Mouse (Mus musculus) lung, embryonic 14.5 days (tissue): Measurements from ENCODE around the gene Pi4kb. TPM values are rescaled to one million over a fixed set of nuclear protein-coding genes. Genes with fewer than 3 reads are reported as not detected.

Source experiments
- ATAC-seq: fragments of 200-750 bp; cut with Nextera tagmentation; 2 replicates; pipeline ENCODE4 v1.8.0; 2017; ENCODE audit warnings: mild to moderate bottlenecking, moderate TSS enrichment, moderate library complexity; ENCODE audit not compliant: insufficient read depth
- DNase-seq: peaks from one replicate; pipeline ENCODE4 v3.0.0-alpha.2; 2015
- H3K27ac ChIP-seq: fragments of 300-500 bp; sonication (generic); 2 replicates; pipeline ENCODE4 v1.5.1; 2014; ENCODE audit warnings: low read depth, mild to moderate bottlenecking, moderate library complexity
- H3K27me3 ChIP-seq: fragments of 300-500 bp; sonication (generic); 2 replicates; pipeline ENCODE4 v1.6.1; 2014; ENCODE audit warnings: low read length, control low read depth; ENCODE audit not compliant: insufficient read depth
- H3K36me3 ChIP-seq: fragments of 300-500 bp; sonication (generic); 2 replicates; pipeline ENCODE4 v1.6.1; 2014; ENCODE audit warnings: control low read depth; ENCODE audit not compliant: insufficient read depth
- H3K4me1 ChIP-seq: fragments of 300-500 bp; sonication (generic); 2 replicates; pipeline ENCODE4 v1.6.1; 2014; ENCODE audit warnings: antibody characterized with exemption, control low read depth; ENCODE audit not compliant: insufficient read depth
- H3K4me2 ChIP-seq: fragments of 300-500 bp; sonication (generic); 2 replicates; pipeline ENCODE4 v1.6.1; 2014; ENCODE audit warnings: mild to moderate bottlenecking
- H3K4me3 ChIP-seq: fragments of 300-500 bp; sonication (generic); 2 replicates; pipeline ENCODE4 v1.5.1; 2014; ENCODE audit warnings: low read depth, low read length
- H3K9ac ChIP-seq: fragments of 300-500 bp; sonication (generic); 2 replicates; pipeline ENCODE4 v1.6.1; 2014
- H3K9me3 ChIP-seq: fragments of 300-500 bp; sonication (generic); 2 replicates; pipeline ENCODE4 v1.6.1; 2016; ENCODE audit warnings: low read depth, low read length, control low read depth
- CTCF ChIP-seq: IDR thresholded peaks from 2 replicates; pipeline ENCODE4 v1.5.1; 2016; ENCODE audit warnings: antibody characterized with exemption, low read depth
- WGBS: fragments of 180-500 bp; shearing (Covaris S2); extraction: QIAGEN DNeasy Blood & Tissue Kit; methylation state at CpG from one replicate; pipeline ENCODE4 v1.1.7; 2014; 5-methylcytosine and 5-hydroxymethylcytosine counted together
- polyA plus RNA-seq: library from polyadenylated mRNA; unstranded; fragments of >200 nt; fragmentation: Nextera tagmentation; extraction: Ambion mirVana; gene quantifications from 2 replicates; pipeline ENCODE4 v1.2.1, GENCODE M21; 2014

The Pi4kb gene
- polyA plus RNA-seq, 1 experiment from 2014 or later = 24.7 TPM

GRCm38 (mm10) chr3:95042838-95043229 lies 68.3 kb downstream of the Pi4kb start:
- Histone ChIP-seq H3K27me3 (no peaks in the 10 kb centered on the region), H3K9me3 (no peaks in the 10 kb centered on the region), H3K27ac (peak overlapping the region; percentile 47), H3K4me3 (peak overlapping the region; percentile 90), H3K4me1 (peaks cover 6% of the 10 kb centered on the region; the same call in 1 of the 2 replicates), H3K4me2 (peak overlapping the region; percentile 87), H3K9ac (peak overlapping the region; percentile 17; the same call in 1 of the 2 replicates), H3K36me3 (peaks cover 20% of the 10 kb centered on the region)
- ATAC-seq = peak; percentile 75
- WGBS = 12% methylated on average over 7 of the region's 7 CpGs
- TF ChIP-seq CTCF = no peak
- DNase-seq = no peak

GRCm38 (mm10) chr3:95043251-95043650 lies 68.7 kb downstream of the Pi4kb start:
- no peaks in the 10 kb centered on the region for H3K9me3 ChIP-seq
- H3K9ac ChIP-seq = no peak overlapping the region; the same call in 1 of the 2 replicates
- H3K4me3 ChIP-seq = no peak overlapping the region
- peak overlapping the region; percentile 87 for H3K4me2 ChIP-seq
- no peak for DNase-seq
- WGBS = 66% methylated on average over 6 of the region's 6 CpGs
- peaks cover 6% of the 10 kb centered on the region; the same call in 1 of the 2 replicates for H3K4me1 ChIP-seq
- TF ChIP-seq CTCF = no peak
- peak overlapping the region; percentile 21; the same call in 1 of the 2 replicates for H3K27ac ChIP-seq
- no peak for ATAC-seq
- peaks cover 16% of the 10 kb centered on the region for H3K36me3 ChIP-seq
- no peaks in the 10 kb centered on the region for H3K27me3 ChIP-seq

DNA sequence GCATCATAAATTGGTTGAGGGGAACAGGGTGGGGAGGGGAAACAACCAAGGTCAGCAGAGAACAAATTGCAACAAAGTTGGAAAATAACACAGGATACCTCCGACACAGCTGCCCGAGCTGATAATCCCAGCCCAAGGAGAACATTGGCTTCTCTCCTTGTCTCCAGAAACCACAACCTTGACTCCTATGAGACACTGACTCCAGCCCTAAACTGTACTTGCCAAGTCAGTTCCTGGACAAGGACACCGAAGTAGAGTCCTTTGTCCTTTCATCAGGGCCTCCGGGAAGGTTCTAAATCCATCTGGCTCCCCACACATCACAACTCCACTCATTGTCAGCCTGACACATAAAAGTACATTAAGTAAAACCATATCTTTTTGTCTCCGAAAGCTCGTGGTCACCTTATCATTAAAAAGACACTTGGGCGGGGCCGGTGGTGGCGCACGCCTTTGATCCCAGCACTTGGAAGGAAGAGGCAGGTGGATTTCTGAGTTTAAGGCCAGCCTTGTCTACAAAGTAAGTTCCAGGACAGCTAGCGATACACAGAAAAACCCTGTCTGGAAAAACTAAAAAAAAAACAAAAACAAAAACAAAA lies 72.0 kb downstream of the Pi4kb start:
- no peak for TF ChIP-seq CTCF
- H3K9ac ChIP-seq = no peak overlapping the region
- 81% methylated on average over 11 of the region's 11 CpGs for WGBS
- no peaks in the 10 kb centered on the region for H3K9me3 ChIP-seq
- H3K27ac ChIP-seq = no peak overlapping the region
- ATAC-seq (no peak), DNase-seq (no peak)
- no peak overlapping the region for H3K4me3 ChIP-seq
- no peaks in the 10 kb centered on the region for H3K27me3 ChIP-seq
- H3K4me1 ChIP-seq = peaks cover 1% of the 10 kb centered on the region; the same call in 1 of the 2 replicates
- no peak overlapping the region for H3K4me2 ChIP-seq
- H3K36me3 ChIP-seq = no peaks in the 10 kb centered on the region

- Histone ChIP-seq H3K27me3 (no peaks in the 10 kb centered on the region), H3K36me3 (no peaks in the 10 kb centered on the region), H3K4me3 (no peak overlapping the region), H3K4me1 (no peaks in the 10 kb centered on the region), H3K9me3 (no peaks in the 10 kb centered on the region), H3K27ac (no peak overlapping the region), H3K9ac (no peak overlapping the region), H3K4me2 (no peak overlapping the region)
- TF ChIP-seq CTCF = no peak
- no peak for DNase-seq
- no peak for ATAC-seq
- WGBS = 58% methylated on average over 3 of the region's 3 CpGs
Measured at GRCm38 (mm10) chr3:95047914-95048313, 73.4 kb downstream of the Pi4kb start.

DNA sequence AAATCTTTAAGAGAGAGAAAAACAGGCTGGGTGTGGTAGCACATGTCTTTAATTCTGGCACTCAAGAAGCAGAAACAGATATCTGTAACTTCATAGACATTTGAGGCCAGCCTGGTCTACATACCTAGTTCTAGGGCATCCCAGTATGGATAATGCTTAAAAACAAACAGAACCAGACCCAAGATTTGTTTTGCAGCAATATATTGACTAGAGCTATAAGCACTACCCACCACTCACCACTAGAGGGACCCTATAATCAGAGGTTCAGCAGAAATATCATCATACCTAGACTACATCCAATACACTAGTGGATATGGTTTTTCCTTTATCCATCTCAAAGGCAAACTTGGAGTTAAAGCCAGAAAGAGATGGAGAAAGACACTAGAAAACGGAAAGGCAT lies 78.4 kb downstream of the Pi4kb start:
- no peak for ATAC-seq
- 56% methylated on average over 1 of the region's 1 CpGs for WGBS
- Histone ChIP-seq H3K4me3 (no peak overlapping the region), H3K36me3 (peaks cover under 1% of the 10 kb centered on the region; the same call in 1 of the 2 replicates), H3K9me3 (no peaks in the 10 kb centered on the region), H3K4me1 (no peaks in the 10 kb centered on the region), H3K4me2 (no peak overlapping the region), H3K27me3 (no peaks in the 10 kb centered on the region), H3K9ac (no peak overlapping the region), H3K27ac (no peak overlapping the region)
- peak; percentile 86 for TF ChIP-seq CTCF
- DNase-seq = peak; percentile 82

GRCm38 (mm10) chr3:95053701-95054100 lies 79.2 kb downstream of the Pi4kb start:
- Histone ChIP-seq H3K9me3 (no peaks in the 10 kb centered on the region), H3K4me1 (no peaks in the 10 kb centered on the region), H3K4me3 (no peak overlapping the region), H3K9ac (no peak overlapping the region), H3K27ac (no peak overlapping the region), H3K4me2 (no peak overlapping the region), H3K27me3 (no peaks in the 10 kb centered on the region), H3K36me3 (peaks cover 6% of the 10 kb centered on the region; the same call in 1 of the 2 replicates)
- DNase-seq (peak; percentile 76), ATAC-seq (peak; percentile 47)
- TF ChIP-seq CTCF = peak; percentile 81
- WGBS = 43% methylated on average over 3 of the region's 3 CpGs

DNA sequence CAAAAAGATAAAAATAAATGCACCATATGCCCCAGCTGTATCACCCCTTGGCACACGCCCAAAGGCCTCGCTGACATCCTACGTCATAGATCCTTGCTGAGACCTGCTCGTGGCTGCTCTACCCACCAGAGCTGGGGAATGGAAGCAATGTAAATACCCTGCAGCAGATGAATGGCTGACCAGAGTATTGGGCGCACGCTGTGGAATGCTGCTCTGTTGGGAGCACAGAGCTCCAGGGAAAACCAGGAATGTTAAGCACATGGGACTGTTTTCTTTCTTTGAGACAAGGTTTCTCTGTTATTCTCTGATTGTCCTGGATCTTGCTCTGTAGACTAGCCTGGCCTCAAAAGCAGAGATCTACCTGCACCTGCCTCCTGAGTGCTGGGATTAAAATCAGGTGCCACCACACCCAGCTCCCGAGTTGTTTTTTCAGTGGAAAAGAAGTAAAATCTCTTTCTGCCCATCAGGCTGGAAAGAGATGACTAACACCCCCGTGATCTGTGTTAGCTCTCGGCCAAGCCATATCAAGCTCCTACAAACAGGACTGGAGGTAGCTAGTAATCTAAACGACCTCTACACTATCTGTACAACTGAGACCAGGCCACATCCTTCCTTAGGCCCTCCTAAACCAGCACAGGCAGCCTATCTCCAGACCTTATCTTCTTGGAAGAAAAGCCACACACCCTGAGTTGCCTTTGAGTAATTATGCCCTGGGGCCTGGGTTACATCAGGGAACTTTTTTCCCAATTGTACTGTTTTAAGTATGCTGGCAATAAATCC lies 80.1 kb downstream of the Pi4kb start:
- ATAC-seq (peak; percentile 81), DNase-seq (peak; percentile 80)
- no peaks in the 10 kb centered on the region for H3K4me1 ChIP-seq
- peaks cover 15% of the 10 kb centered on the region for H3K36me3 ChIP-seq
- H3K4me3 ChIP-seq = no peak overlapping the region
- peak overlapping the region; percentile 79 for H3K27ac ChIP-seq
- H3K27me3 ChIP-seq = no peaks in the 10 kb centered on the region
- 26% methylated on average over 10 of the region's 10 CpGs for WGBS
- TF ChIP-seq CTCF = no peak
- H3K4me2 ChIP-seq = no peak overlapping the region
- no peak overlapping the region for H3K9ac ChIP-seq
- H3K9me3 ChIP-seq = no peaks in the 10 kb centered on the region
